8 mouse cellular contexts compared by ENCODE assay signal in the genomic region with DNA sequence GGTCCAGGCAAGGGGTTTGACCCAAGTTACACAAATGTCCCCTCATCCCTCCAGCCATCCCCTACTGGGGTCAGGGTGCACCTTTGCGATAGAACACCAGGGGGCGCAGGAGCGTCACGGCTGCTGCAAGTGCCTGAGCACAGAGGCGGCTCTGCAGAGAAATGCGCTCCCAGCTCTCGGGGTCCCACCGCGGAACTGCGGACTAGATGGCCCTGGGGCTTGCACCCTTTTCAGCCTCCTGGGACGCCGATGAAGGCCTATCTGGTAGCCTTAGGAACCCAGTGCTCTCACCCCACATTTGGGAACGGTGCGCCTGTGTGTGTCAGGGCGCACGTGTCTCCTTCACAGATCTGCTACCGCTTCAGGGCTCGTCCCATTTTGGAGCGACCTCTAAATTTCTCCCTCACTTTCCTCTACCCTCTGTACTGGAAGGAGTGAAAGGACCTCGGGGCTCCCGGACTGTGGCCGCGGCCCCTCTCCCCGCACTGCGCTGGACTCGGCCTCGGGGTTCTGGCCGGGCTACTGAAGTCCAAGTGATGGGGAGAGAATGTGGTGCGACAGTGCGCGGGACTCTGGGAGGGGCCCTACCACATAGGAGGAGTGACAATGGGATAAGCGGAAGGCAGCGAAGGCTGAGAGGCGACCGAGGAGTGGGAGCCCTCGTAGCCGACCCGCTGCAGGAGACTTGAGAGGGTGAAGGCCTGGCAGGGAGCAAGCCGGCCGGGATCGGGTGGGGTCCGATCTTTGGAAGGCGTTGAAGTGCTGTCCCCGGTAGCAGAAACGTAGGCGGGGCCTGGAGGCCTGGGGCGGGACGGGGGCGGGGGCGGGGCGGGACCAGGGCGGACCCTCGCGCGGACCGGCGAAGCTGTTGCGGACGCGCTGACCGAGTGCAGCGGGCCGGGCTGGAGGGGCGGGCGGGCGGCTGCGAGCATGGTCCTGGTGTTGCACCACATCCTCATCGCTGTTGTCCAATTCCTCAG. TPM values are rescaled to one million over a fixed set of nuclear protein-coding genes. Genes with fewer than 3 reads are reported as not detected.
DNase-seq lines count a peak whose midpoint lies in the region; ATAC-seq and TF ChIP-seq lines count a peak whose summit lies in the region.

No protein-coding gene starts in this region.

- peaks cover 6% of the 10 kb centered on the region for H3K4me1 ChIP-seq in cortical plate, adult 2 months (ENCODE audit: control insufficient read depth, insufficient read depth, low read length)

- TF ChIP-seq POLR2A in cortical plate, adult 2 months (IDR thresholded peaks at IDR 0.05; ENCODE audit: extremely low read depth, insufficient read depth, low read length): no peak

- ATAC-seq in inflammation-experienced regulatory T-cells, adult 6 months: peak; percentile 81
- ATAC-seq in megakaryocyte progenitor cell, adult 5-6 weeks (replicated peaks; ENCODE audit: poor library complexity): peak; percentile 81

- peak overlapping the region; percentile 72; the same call in 1 of the 2 replicates for H3K27ac ChIP-seq in cortical plate, adult 2 months (ENCODE audit: insufficient read depth, low read length)

- DNase-seq in adipocyte (ENCODE audit: low spot score): peak; percentile 73
- DNase-seq in gastrocnemius, postnatal 14 days: peak; percentile 87
- DNase-seq in left cerebral cortex, postnatal 10 days (ENCODE audit: extremely low spot score in 1 of 2, low spot score in 2 of 2): peak; percentile 79 to 90
- DNase-seq in right cerebral cortex, postnatal 10 days (ENCODE audit: low spot score in 2 of 2): peak; percentile 88 to 92
- DNase-seq in urinary bladder, postnatal 36 days (ENCODE audit: low spot score in 2 of 2): peak; percentile 86 to 88

- peak overlapping the region; percentile 68 for H3K4me3 ChIP-seq in cortical plate, adult 2 months (ENCODE audit: insufficient read depth, low read length)

- TF ChIP-seq CTCF in cortical plate, adult 2 months (IDR thresholded peaks at IDR 0.05; ENCODE audit: extremely low read depth, insufficient read depth, low read length): peak; percentile 94

- intact Hi-C loops in gastrocnemius, postnatal 14 days (cut with DNase I; ENCODE audit: low total_unique reads): loop anchor here (2.0 kb wide), 1 partner anchor 52 kb away; no protein-coding TSS in a partner anchor
- intact Hi-C loops in left cerebral cortex, postnatal 10 days (cut with DNase I): loop anchor here (2.0 kb wide), 2 partner anchors 52 to 90 kb away; no protein-coding TSS in a partner anchor

RNA-seq across cellular contexts. Expression of a gene that starts 29.2 kb away (rescaled TPM):
- 223 and 236 TPM in 2 replicates for polyA plus RNA-seq in cortical plate, adult 2 months (2012; rRNA removed)
- 10 to 100 TPM; 35.1 to 37.3 TPM for total RNA-seq in gastrocnemius, postnatal 14 days (2021)
- 10 to 100 TPM in 2 of 3 experiments, 1 to 10 TPM in 1; 6.1 to 36.2 (median 19.9) TPM for polyA plus RNA-seq in inflammation-experienced regulatory T-cells, adult 6 months (2017; shearing (Covaris generic))
- 100 to 1,000 TPM; 294 to 295 TPM for total RNA-seq in left cerebral cortex, postnatal 10 days (2021)
- total RNA-seq in megakaryocyte progenitor cell, adult 5-6 weeks (2015): 24.1 and 25.6 TPM in 2 replicates
- total RNA-seq in megakaryocyte progenitor cell, adult 5-6 weeks (2017): 30.8 and 30.9 TPM in 2 replicates

RNA-seq across cellular contexts. Expression of a gene that starts 40.0 kb away (rescaled TPM):
- 0.56 and 0.59 TPM in 2 replicates for polyA plus RNA-seq in cortical plate, adult 2 months (2012; rRNA removed)
- total RNA-seq in gastrocnemius, postnatal 14 days (2021): 1 to 10 TPM; 2.3 to 6.4 TPM
- 10 to 100 TPM in 2 of 3 experiments, 1 to 10 TPM in 1; 6.7 to 39.0 (median 18.9) TPM for polyA plus RNA-seq in inflammation-experienced regulatory T-cells, adult 6 months (2017; shearing (Covaris generic))
- 1 to 10 TPM; 1.1 to 1.8 TPM for total RNA-seq in left cerebral cortex, postnatal 10 days (2021)
- total RNA-seq in megakaryocyte progenitor cell, adult 5-6 weeks (2015): not detected in 2 replicates
- not detected in 2 replicates for total RNA-seq in megakaryocyte progenitor cell, adult 5-6 weeks (2017)

Comparison
In these comparisons a context has a peak if more than half of its experiments do, and no peak if none do; other contexts are left out.
1. Peak in every context shown above with its lines: DNase-seq, ATAC-seq, H3K4me3 ChIP-seq and H3K27ac ChIP-seq.
2. RNA of a gene that starts 29.2 kb away (total RNA-seq): 294 to 295 TPM in left cerebral cortex, postnatal 10 days; 35.1 to 37.3 TPM in gastrocnemius, postnatal 14 days and 24.1 to 30.9 TPM in megakaryocyte progenitor cell, adult 5-6 weeks; every median in the first group is over 4 times any median in the second.